Mouse (Mus musculus) liver, adult 2 months (tissue): ENCODE measurements at regions not wholly inside any gene's neighbourhood (a gene's known extent, or its start where the extent isn't known, plus 50 kb on each side); places are given as distances from the start of the nearest gene placed in this dataset.

Source experiments
- DNase-seq: peaks from one replicate; pipeline ENCODE4 v3.0.0-alpha.2; 2011; ENCODE audit warnings: low read depth, low spot score; ENCODE audit errors: extremely low read depth
- H3K27ac ChIP-seq: fragments of 200-500 bp; replicated peaks from 2 replicates; pipeline ENCODE4 v1.5.1; 2012; ENCODE audit warnings: low read depth, mild to moderate bottlenecking, control low read depth, inconsistent platforms, low read length; ENCODE audit not compliant: insufficient read depth
- H3K27me3 ChIP-seq: fragments of 200-500 bp; 2 replicates; pipeline ENCODE4 v1.6.1; 2012; ENCODE audit warnings: mild to moderate bottlenecking, moderate library complexity, low read length, inconsistent platforms; ENCODE audit not compliant: control insufficient read depth, insufficient read depth
- H3K36me3 ChIP-seq: fragments of 200-500 bp; 2 replicates; pipeline ENCODE4 v1.6.1; 2012; ENCODE audit warnings: low read length, inconsistent platforms; ENCODE audit not compliant: control insufficient read depth, insufficient read depth
- H3K4me1 ChIP-seq: fragments of 200-500 bp; 2 replicates; pipeline ENCODE4 v1.6.1; 2011; ENCODE audit warnings: low read length; ENCODE audit not compliant: control insufficient read depth, insufficient read depth
- H3K4me3 ChIP-seq: fragments of 200-500 bp; 2 replicates; pipeline ENCODE4 v1.5.1; 2011; ENCODE audit warnings: low read depth, mild to moderate bottlenecking, control low read depth, low read length, moderate library complexity; ENCODE audit not compliant: insufficient read depth
- H3K79me2 ChIP-seq: fragments of 200-500 bp; 2 replicates; pipeline ENCODE4 v1.6.1; 2012; ENCODE audit warnings: inconsistent platforms, mild to moderate bottlenecking, low read length, moderate library complexity; ENCODE audit not compliant: control insufficient read depth, insufficient read depth
- H3K9ac ChIP-seq: fragments of 200-500 bp; 2 replicates; pipeline ENCODE4 v1.6.1; 2012; ENCODE audit warnings: low read depth, mild to moderate bottlenecking, control low read depth, inconsistent platforms, low read length
- CTCF ChIP-seq: fragments of 200-500 bp; IDR thresholded peaks from 2 replicates; pipeline ENCODE4 v1.5.1; 2011; ENCODE audit warnings: low read depth, low read length, control low read depth
- POLR2A ChIP-seq: fragments of 200-500 bp; IDR thresholded peaks from 2 replicates; pipeline ENCODE4 v1.6.1; 2011; ENCODE audit warnings: low read length, control low read depth; ENCODE audit not compliant: insufficient read depth; ENCODE audit errors: extremely low read depth
- WGBS: fragments of 180-500 bp; shearing (Covaris S2); methylation state at CpG from one replicate; pipeline ENCODE4 v1.1.7; 2018; 5-methylcytosine and 5-hydroxymethylcytosine counted together

DNA sequence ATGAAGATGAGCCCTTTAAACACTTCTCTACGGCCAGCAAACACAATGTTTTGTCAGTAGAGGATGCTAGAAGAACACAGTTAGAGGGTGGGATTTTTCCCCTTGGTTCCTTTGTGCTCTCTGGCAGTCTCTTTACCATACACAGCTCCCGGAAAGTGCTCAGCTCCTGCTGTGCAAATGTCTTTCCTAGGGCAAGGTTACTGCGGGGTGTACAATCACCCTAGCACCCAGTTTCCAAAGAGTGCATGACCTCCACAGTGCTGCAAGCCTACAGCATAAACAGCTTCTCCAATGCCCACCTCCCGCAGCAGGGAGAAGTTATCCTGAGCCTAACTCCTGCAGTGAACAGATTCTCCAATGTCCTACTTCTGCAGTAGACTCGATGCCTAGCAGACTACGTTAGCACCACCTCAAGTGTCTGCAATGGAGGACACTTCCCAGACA lies 366.4 kb downstream of the Pbx1 start:
- H3K4me1 ChIP-seq: no peaks in the 10 kb centered on the region
- H3K27me3 ChIP-seq: no peaks in the 10 kb centered on the region
- H3K27ac ChIP-seq: no peak overlapping the region
- no peak for DNase-seq
- TF ChIP-seq POLR2A (no peak), CTCF (no peak)
- no peaks in the 10 kb centered on the region for H3K36me3 ChIP-seq
- WGBS: 64% methylated on average over 6 of the region's 6 CpGs
- H3K79me2 ChIP-seq: no peaks in the 10 kb centered on the region
- H3K4me3 ChIP-seq: no peak overlapping the region
- no peak overlapping the region for H3K9ac ChIP-seq

GRCm38 (mm10) chr1:168066810-168067209 lies 365.3 kb downstream of the Pbx1 start:
- no peak overlapping the region for H3K27ac ChIP-seq
- H3K27me3 ChIP-seq: no peaks in the 10 kb centered on the region
- DNase-seq: no peak
- WGBS: 57% methylated on average over 6 of the region's 6 CpGs
- H3K4me3 ChIP-seq: no peak overlapping the region
- no peaks in the 10 kb centered on the region for H3K36me3 ChIP-seq
- H3K9ac ChIP-seq: no peak overlapping the region
- TF ChIP-seq CTCF: no peak
- TF ChIP-seq POLR2A: no peak
- H3K4me1 ChIP-seq: no peaks in the 10 kb centered on the region
- no peaks in the 10 kb centered on the region for H3K79me2 ChIP-seq

DNA sequence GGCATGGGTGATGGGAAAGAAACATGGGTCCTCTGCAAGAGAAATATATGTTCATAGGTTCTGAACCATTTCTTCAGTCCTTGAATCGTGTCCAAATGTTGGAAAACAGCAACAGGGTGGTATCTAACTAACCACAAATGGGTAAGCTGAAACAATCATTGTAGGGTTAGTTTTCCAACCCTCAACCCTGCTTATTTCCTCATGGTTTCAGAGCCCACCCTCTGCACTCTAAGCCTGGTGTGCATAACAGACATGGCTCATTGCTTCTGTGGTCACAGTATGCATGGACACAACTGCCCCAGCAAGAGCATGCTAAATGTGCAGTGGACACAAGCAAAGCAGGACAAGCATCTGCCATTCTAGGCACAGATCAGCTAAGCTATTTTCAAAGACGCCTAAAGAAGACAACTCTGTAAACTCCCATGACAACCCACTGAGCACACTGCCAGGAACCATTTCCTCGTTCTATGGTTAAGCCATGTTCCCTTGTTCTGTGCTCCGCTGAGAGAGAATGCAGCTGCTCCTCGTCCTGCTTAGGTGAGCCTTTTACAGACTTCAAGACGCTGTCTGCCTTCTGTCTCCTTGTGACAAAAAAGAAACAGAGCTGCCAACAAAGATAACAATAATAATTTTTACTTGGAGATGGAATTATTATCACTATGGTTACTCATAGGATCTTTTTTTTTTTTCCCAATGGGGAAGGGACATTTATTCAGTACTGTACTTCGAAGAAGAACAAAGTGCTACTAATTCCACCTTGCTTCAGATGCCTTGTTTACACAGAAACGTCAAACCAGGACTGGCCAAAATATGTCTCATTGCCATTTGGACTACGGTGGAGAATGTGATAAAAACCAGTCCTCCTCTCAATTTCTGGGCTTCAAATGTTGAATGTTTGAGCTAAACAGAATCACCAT lies 363.8 kb downstream of the Pbx1 start:
- Histone ChIP-seq H3K4me3 (no peak overlapping the region), H3K79me2 (no peaks in the 10 kb centered on the region), H3K27me3 (no peaks in the 10 kb centered on the region), H3K4me1 (no peaks in the 10 kb centered on the region), H3K9ac (no peak overlapping the region), H3K36me3 (no peaks in the 10 kb centered on the region), H3K27ac (no peak overlapping the region)
- TF ChIP-seq CTCF (no peak), POLR2A (no peak)
- no peak for DNase-seq
- WGBS: 71% methylated on average over 9 of the region's 9 CpGs

- H3K36me3 ChIP-seq: no peaks in the 10 kb centered on the region
- H3K4me3 ChIP-seq: no peak overlapping the region
- H3K27ac ChIP-seq: no peak overlapping the region
- 88% methylated on average over 1 of the region's 1 CpGs for WGBS
- no peaks in the 10 kb centered on the region for H3K79me2 ChIP-seq
- DNase-seq: no peak
- TF ChIP-seq CTCF: no peak
- no peak for TF ChIP-seq POLR2A
- no peak overlapping the region for H3K9ac ChIP-seq
- H3K27me3 ChIP-seq: no peaks in the 10 kb centered on the region
- H3K4me1 ChIP-seq: no peaks in the 10 kb centered on the region
Observed at GRCm38 (mm10) chr1:168068920-168069590, 363.0 kb downstream of the Pbx1 start.
